ENCODE assay signal across 17 mouse cellular contexts in the genomic region with DNA sequence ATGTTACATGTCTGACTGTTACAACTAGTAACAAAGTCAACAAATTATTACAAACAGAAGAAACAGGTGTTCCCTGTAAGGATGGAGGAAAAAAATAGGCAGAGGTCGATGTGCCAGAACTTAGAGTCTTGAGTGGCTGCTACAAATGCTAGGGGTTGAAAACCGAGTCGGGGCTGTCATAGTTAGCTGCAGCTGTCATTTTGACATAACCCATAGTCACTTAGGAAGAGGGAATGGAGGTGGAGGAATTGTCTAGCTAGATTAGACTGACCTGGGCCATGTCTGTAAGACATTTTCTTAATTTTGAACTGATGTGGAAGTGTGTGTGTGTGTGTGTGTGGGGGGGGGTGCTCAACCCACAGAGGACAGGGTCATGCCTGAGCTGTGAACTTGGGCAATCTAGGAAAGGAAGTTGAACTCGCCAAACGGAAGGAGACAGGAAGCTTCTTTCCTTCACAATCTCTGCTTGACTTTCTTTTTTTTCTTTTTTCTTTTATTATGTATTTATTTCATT.
"Had no signal": no experiment of that assay in that cellular context is flagged by ENCODE, and none has a peak within 500 bp of the region (broad histone marks: within the 10 kb centered on the region; RNA-seq: fewer than 3 reads in every experiment).

No protein-coding gene starts in this region.

- ATAC-seq: liver, postnatal 0 days; midbrain, embryonic 15.5 days had no signal

- H3K27me3 ChIP-seq: limb, embryonic 12.5 days; liver, embryonic 13.5 days; lung, embryonic 15.5 days; megakaryocyte, embryonic 14.5 days; midbrain, embryonic 15.5 days; neural tube, embryonic 12.5 days; stomach, embryonic 15.5 days had no signal

- H3K4me2 ChIP-seq: limb, embryonic 12.5 days; liver, embryonic 13.5 days; lung, embryonic 15.5 days; midbrain, embryonic 11.5 days; midbrain, embryonic 15.5 days; neural tube, embryonic 12.5 days; stomach, embryonic 15.5 days had no signal

- H3K9me3 ChIP-seq: limb, embryonic 12.5 days; liver, embryonic 13.5 days; lung, embryonic 15.5 days; megakaryocyte, embryonic 14.5 days; midbrain, embryonic 15.5 days; neural tube, embryonic 12.5 days; stomach, embryonic 15.5 days had no signal

- H3K36me3 ChIP-seq: limb, embryonic 12.5 days; liver, embryonic 13.5 days; lung, embryonic 15.5 days; midbrain, embryonic 15.5 days; neural tube, embryonic 12.5 days; stomach, embryonic 15.5 days had no signal

- H3K4me1 ChIP-seq: limb, embryonic 12.5 days; liver, embryonic 13.5 days; lung, embryonic 15.5 days; megakaryocyte, embryonic 14.5 days; neural tube, embryonic 12.5 days; stomach, embryonic 15.5 days had no signal

- DNase-seq: kidney, postnatal 36 days; liver; liver, embryonic 13.5 days; liver, postnatal 0 days; lung, postnatal 14 days; retina, postnatal 1 day; right cerebral cortex, postnatal 4 days; spleen, adult 18-20 months; thymus, postnatal 4 days had no signal

- H3K9ac ChIP-seq: limb, embryonic 12.5 days; liver, embryonic 13.5 days; liver, postnatal 0 days; lung, embryonic 15.5 days; midbrain, embryonic 15.5 days; neural tube, embryonic 12.5 days; stomach, embryonic 15.5 days had no signal

- H3K4me3 ChIP-seq: limb, embryonic 12.5 days; liver, embryonic 13.5 days; lung, embryonic 15.5 days; megakaryocyte, embryonic 14.5 days; midbrain, embryonic 15.5 days; neural tube, embryonic 12.5 days; stomach, embryonic 15.5 days had no signal

- H3K27ac ChIP-seq: limb, embryonic 12.5 days; liver, embryonic 13.5 days; lung, embryonic 15.5 days; macrophage; midbrain, embryonic 15.5 days; neural tube, embryonic 12.5 days; stomach, embryonic 15.5 days had no signal
